Mouse (Mus musculus) layer of hippocampus, adult 2 months (tissue): ENCODE measurements around the gene Ugt8a. TPM values are rescaled to one million over a fixed set of nuclear protein-coding genes. Genes with fewer than 3 reads are reported as not detected.
A peak's percentile ranks its signal among the peaks of the same experiment; 100 is the strongest.

ENCODE experiments used
- DNase-seq, 2 experiments: peaks; one replicate each; pipeline ENCODE4 v3.0.0; 2022; ENCODE audit warnings: low spot score in 2 of 2
- H3K27ac ChIP-seq: fragments of 200-600 bp; 2 replicates; pipeline ENCODE4 v1.8.1; 2022
- H3K4me3 ChIP-seq: fragments of 200-600 bp; 2 replicates; pipeline ENCODE4 v1.8.1; 2022; ENCODE audit warnings: mild to moderate bottlenecking
- CTCF ChIP-seq: fragments of 200-600 bp; conservative IDR thresholded peaks from 2 replicates; pipeline ENCODE4 v1.8.1; 2022; ENCODE audit warnings: antibody characterized with exemption, mild to moderate bottlenecking, moderate library complexity
- long read RNA-seq, 2 experiments: library from polyadenylated mRNA; stranded (forward); transcript quantifications; one replicate each; pipeline ENCODE4 v2.0.0; 2021; ENCODE audit warnings: borderline mapping rate in 2 of 2
- total RNA-seq, 2 experiments: library from RNA; stranded (reverse); gene quantifications; 2 replicates each; pipeline ENCODE4 v1.2.3; 2021

Ugt8a gene
- 10 to 100 TPM; 27.5 to 28.5 TPM for total RNA-seq
- long read RNA-seq, experiment 1, transcript Ugt8a-201 (6 exons, 3,740 nt) = major isoform, 11 of 15 reads
- long read RNA-seq, experiment 1, partial matches to known transcripts = 0 of 15 reads
- long read RNA-seq, experiment 1, other reads (novel, unspliced or antisense) = 3 of 15 reads
- long read RNA-seq, experiment 2, transcript Ugt8a-201 (6 exons, 3,740 nt) = major isoform, 18 of 26 reads
- long read RNA-seq, experiment 2, partial matches to known transcripts = 3 of 26 reads
- long read RNA-seq, experiment 2, other reads (novel, unspliced or antisense) = 3 of 26 reads

DNA sequence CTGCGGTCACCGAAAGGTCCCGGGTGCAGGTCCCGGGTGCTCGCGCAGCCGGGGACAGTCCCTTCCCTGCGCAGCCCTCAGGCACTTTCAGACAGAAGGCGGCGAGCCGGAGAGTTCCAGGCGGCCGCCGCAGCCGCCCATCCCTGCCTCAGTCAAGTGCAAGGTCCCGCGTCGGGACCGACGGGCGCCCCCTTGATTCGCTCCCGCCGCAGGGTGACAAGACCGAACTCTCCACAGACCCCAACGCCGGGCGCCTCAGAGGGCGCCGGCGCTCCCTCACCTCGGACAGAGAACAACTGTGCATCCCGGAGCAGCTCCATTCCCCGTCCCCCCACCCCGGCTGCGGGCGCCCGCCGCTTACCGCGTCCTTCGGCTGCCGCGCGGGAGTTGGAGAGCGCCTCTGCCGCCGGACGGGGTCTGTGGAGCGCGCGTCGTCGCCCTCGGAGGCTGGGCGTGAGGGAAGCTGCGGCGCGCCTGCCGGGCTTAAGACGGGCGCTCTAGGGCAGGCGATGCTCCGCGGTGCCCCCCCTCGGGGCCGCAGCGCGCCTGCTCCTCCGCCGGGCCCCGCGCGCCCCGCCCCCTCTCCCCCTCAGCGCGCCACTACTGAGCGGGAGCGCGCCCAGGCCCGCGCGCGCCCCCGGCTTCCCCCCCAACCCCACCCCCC, at the start of gene Ugt8a:
TSS of gene Ugt8a (minus strand) at position 528 of the 664 bp plus-strand sequence.
- no peak for TF ChIP-seq CTCF
- Histone ChIP-seq H3K27ac (peak within 1 kb of the TSS; percentile 73), H3K4me3 (peak within 1 kb of the TSS; percentile 60)
- DNase-seq = peak in 1 of 2 experiments; percentile 16

DNA sequence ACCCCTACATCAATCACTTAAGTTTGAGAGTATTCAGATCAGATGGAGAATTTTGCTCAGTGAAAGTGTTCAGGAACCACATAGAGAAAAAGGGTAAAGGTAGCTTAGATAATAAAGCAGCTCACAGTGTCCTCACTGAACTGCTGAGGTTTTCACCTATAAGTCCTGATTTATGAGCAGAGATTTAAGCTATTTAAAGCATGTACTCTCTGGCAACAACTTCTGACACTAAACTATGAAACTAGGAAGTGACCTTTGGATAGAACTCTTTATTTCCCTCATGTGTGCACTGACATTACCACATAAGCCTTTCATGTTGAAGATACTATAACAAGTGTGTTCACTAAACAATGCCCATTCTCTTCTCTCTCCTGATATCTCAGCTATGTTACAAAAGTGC, 48.2 kb upstream of the Ugt8a start:
- no peak overlapping the region for H3K27ac ChIP-seq
- H3K4me3 ChIP-seq = no peak overlapping the region
- no peak for TF ChIP-seq CTCF
- no peak for DNase-seq

DNA sequence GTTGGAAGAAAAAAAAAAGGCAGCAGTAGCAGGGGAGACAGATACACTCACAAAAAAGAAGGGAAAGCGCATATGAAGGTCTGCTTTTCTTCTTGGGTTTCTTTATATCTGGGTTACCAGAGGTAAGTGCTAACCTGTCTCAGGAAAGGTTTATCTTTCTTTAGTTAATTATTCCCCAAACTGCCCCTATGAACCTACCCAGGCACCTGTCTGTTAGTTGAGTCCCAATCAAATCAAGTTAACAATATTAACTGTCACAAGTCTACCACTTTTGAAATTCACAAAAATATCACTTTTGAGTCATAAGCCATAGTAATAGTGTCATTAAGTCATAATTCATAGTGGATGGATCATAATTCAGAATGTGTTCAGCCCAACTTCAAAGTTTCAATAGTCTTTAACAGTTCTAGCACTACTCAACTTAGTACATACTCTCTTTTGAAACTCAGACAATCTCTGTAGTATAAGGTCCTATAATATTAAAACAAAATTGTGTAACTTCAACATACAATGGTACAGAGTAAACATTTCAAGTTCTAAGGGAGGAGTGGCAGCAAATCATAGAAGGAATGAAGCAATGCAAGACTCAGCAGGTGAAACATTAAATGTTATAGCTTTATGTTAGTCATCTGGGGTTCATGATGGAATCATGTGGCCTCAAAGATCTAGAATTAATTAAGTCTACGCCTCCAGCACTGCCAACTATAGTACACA, 45.4 kb upstream of the Ugt8a start:
- no peak overlapping the region for H3K4me3 ChIP-seq
- DNase-seq = no peak
- no peak overlapping the region for H3K27ac ChIP-seq
- no peak for TF ChIP-seq CTCF

DNA sequence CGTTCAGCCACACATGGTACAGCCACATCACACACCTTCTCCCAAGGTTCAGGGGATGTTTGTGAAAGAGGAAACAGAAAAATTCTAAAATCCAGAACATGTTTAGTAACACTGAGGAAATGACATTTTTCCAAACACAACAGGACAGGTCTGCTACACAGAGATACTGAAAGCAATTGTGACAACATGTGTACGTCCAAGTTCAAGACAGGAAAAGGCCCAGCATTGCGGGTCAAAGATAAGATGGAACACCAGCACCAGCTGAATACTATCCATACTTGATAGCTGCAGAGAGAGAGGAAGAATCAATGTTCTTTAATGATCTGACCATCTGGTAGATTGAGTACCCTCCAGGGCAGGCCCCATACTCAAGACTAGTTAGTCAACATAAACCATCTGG, 41.1 kb upstream of the Ugt8a start:
- no peak for TF ChIP-seq CTCF
- Histone ChIP-seq H3K27ac (no peak overlapping the region), H3K4me3 (no peak overlapping the region)
- DNase-seq = no peak

DNA sequence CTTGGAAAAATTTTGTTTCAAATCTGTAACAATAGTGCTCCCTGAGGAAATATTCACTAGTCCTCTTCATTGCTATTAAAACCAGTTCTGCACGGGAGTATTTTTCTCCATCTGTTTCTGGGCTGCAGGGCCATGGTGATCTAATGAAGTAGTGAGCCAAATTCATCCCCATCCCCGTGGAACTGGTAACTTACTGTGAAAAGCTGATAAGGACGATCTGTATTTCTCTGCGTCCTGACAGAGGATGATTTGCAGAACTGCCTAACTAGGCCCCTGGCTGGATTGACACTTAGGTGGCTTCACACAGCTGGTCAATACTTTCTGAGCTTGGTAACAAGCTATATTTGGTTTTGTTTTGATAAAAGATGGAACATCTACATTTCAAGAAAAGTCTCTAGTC, 37.5 kb upstream of the Ugt8a start:
- no peak overlapping the region for H3K4me3 ChIP-seq
- no peak for TF ChIP-seq CTCF

DNA sequence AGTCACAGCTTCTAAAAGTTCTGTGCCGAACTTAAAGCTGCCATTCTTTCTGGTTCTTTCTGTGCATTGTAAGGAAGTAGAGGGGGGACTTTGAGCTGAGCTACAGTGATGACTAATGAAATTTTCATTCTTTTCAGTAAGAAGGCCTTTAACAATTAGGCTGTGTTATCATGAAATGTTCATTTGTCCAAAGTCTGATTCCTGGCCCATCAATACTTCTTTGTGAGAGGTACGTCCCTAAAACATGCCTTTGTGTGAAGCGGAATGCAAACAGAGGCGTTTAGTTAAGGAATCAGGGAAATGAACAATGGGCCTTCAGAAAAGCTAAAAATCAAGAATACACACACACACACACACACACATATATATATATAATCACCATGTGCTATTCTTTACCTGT, 31.0 kb upstream of the Ugt8a start:
- Histone ChIP-seq H3K4me3 (no peak overlapping the region), H3K27ac (peak overlapping the region; percentile 46; the same call in 1 of the 2 replicates)
- TF ChIP-seq CTCF = no peak
- DNase-seq = peak in 1 of 2 experiments; percentile 2

More for the DNA sequence above, 37.5 kb upstream of the Ugt8a start:
- no peak for DNase-seq
- no peak overlapping the region for H3K27ac ChIP-seq

DNA sequence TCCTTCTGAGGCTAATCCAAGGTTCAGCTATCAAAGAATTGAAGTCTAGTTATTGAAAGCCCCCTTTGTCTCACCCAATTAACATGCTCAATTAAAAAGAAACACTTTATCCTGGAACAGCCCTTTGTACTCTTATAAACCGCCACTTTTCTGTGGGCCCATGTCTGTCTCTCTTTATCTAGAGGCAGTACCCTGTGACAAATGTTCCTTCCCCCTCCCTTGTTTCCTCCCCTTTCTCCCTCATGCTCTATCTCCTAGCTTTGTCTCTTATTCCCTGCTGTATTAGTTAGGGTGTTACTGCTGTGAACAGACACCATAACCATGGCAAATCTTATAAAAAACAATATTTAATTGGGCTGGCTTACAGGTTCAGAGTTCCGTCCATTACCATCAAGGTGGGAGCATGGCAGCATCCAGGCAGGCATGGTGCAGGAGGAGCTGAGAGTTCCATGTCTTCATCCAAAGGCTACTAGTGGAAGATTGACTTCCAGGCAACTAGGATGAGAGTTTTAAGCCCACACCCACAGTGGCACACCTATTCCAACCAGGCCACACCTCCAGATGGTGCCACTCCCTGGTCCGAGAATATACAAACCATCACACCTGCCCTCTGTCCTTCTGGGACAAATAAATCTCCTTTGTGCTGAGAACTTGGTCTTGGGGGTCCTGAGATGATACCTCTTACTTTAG, 17.9 kb upstream of the Ugt8a start:
- no peak for DNase-seq
- no peak overlapping the region for H3K27ac ChIP-seq
- no peak for TF ChIP-seq CTCF
- H3K4me3 ChIP-seq = no peak overlapping the region

DNA sequence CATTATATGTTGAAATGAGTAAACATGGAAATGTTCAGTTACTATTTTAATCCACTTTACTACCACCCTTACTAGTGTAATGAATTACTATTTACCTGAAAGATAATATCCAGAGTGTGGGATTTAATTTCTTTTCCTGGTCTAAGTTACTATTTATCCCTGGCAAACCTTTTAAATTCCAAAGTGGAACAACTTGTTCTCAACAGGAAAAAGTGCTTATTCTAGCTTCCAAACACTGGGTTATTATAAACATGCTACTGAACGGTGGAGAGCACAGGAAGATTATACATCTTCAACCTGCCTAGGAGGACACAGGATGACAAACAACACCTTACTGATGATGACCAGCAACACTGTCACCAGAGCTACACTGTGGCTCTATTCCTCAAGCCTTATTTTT, 16.5 kb upstream of the Ugt8a start:
- Histone ChIP-seq H3K4me3 (no peak overlapping the region), H3K27ac (no peak overlapping the region)
- no peak for DNase-seq
- TF ChIP-seq CTCF = no peak

DNA sequence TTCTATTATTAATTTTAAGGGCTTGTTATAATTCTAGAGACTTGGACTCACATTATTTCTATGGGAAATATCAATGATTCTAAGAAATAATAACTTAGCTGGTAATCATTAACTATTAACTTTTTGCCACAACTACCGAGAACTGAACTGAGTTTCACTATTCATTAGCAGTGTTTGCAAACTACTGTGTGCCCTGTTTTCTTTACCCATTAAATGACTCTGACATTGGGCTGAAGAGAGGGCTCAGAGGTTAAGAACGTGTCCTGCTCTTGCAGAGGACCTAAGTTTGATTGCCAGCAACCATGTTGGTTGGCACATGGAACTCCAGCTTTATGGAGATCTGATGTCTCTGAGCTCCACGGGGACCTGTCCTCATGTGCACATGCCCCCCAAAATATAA, 2.4 kb upstream of the Ugt8a start:
- Histone ChIP-seq H3K27ac (no peak overlapping the region), H3K4me3 (no peak overlapping the region)
- no peak for DNase-seq
- TF ChIP-seq CTCF = no peak

DNA sequence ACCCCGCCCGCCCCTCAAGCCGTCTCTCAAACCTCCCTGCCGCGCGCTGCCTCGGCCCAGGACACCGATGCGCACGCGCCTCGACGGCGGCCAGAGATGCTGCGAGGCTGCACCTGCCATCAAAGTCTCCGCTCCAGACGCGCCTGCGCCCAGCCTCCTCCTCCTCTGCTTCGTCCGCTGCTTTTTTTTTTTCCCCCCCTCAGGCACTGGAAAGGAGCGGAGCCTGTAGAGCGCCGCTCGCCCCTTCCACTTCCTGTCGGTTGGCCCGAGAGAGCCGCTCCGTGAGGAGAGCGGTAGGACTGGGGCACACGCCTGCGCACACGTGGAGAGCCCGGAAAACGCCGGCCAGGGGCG, 314 bp upstream of the Ugt8a start:
- DNase-seq = peak; percentile 6 to 18
- no peak for TF ChIP-seq CTCF
- no peak overlapping the region for H3K27ac ChIP-seq
- peak overlapping the region; percentile 60 for H3K4me3 ChIP-seq

DNA sequence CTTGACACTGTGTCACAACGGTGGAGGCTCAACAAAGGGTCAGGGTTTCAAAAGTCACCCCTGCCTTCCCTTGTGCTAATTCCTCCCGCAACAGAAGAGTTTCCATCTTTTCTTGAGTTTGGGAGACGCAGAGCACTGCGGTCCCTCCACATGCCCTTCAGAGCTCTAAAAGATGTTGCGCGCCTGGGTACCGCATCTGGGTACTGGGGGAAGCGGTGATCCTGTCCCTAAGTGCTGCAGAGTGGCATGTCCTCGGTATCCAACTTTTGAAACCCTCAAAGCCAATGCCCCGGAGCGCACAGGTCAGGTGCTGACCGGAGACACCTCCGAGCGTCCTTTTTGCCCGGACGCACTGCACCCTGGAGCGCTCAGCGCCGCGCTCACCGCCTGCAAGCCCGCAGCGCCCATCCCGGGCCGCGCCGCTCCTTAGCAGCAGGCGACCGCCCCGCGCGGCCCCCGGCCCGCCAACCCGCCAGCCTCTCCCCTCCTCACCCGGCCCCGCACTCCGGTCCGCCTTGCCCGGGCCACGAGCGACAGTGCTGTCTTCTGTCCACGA, 805 bp downstream of the Ugt8a start:
- DNase-seq = no peak
- no peak for TF ChIP-seq CTCF
- Histone ChIP-seq H3K4me3 (peak overlapping the region; percentile 60), H3K27ac (peak overlapping the region; percentile 73)

DNA sequence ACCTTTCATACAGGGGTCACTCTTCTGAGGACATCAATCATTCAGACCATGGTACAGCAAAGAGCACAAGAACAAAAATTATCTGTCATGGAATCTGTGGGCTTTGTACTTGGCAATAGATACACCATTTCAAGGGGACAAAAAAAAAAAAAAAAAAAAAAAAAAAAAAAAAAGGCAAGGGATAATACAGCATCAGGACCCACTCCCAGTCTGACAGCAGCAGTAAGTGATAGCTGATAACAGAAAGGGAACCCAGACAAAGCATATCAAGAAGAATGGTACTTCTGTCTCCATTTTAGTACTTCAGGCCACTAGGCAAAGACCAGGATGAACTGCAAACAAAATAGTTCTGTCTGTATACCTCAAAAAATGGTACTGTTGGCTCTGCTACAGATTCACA, 2.6 kb downstream of the Ugt8a start:
- Histone ChIP-seq H3K27ac (0 out of 2 replicates have a peak overlapping the region, but pooled peaks have one; percentile 73), H3K4me3 (peak overlapping the region; percentile 11; the same call in 1 of the 2 replicates)
- no peak for TF ChIP-seq CTCF
- no peak for DNase-seq
